Mouse (Mus musculus) megakaryocyte-erythroid progenitor cell, adult 5-6 weeks (primary cell): ENCODE measurements around the gene Ddx31. TPM values are rescaled to one million over a fixed set of nuclear protein-coding genes. Genes with fewer than 3 reads are reported as not detected.

ENCODE experiments used
- ATAC-seq: replicated peaks from 2 replicates; pipeline ENCODE4 v1.8.0; 2016; ENCODE audit warnings: mild to moderate bottlenecking, inconsistent platforms; ENCODE audit not compliant: severe bottlenecking, poor library complexity, low FRiP score, low TSS enrichment
- total RNA-seq, 2 experiments: library from RNA; stranded (forward) in 1 of 2; stranded (reverse) in 1 of 2; fragments of 200-1000, 215-1000 nt in 1 of 2; fragments of >200 nt in 1 of 2; fragmentation: Nextera tagmentation in 1 of 2; gene quantifications; 2 replicates each; pipeline ENCODE4 v1.2.3; 2014 to 2017

Gene Ddx31
- 10.6 and 12.5 TPM in 2 replicates for total RNA-seq (2014; fragmentation: Nextera tagmentation)
- total RNA-seq (2017), result 10.0 and 12.7 TPM in 2 replicates

- ATAC-seq, result peak; percentile 88
Measured at GRCm38 (mm10) chr2:28840222-28840951, at the start of gene Ddx31, which contains the start of gene Gtf3c4. Gene Ddx31 (plus strand): TSS chr2:28840406. Gene Gtf3c4 (minus strand): TSS chr2:28840360.

DNA sequence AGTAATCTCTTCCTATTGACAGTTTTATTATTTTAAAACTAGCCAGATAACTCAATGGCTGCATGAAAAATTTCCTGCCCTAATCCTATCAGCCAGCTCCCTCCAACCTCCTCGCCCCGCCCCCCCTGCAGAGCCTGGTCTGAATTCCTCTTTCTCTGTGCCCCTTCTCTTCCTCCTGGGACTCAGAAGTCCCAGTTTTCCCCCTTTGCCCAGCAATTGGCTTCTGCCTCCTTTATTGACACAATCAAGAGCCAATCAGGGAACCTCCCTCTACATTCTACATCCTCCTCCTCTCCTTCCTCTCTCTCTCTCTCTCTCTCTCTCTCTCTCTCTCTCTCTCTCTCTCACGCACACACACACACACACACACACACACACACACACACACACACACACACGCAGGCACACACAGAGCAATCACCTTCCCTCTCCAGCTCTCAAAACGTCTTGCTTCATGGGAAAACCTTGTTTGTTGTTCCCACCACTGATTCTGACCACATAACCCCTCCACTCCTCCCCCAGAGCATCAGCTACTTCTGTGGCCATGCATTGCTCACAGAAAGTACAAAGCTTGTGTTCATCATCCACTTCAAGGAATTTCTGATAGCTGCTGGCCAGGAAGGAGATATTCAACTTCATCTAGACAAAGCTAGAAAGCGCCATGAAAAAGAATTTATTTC is 47.1 kb upstream of the Ddx31 start:
- ATAC-seq, result no peak

- no peak for ATAC-seq
Measured at GRCm38 (mm10) chr2:28794623-28795022, 45.6 kb upstream of the Ddx31 start.

DNA sequence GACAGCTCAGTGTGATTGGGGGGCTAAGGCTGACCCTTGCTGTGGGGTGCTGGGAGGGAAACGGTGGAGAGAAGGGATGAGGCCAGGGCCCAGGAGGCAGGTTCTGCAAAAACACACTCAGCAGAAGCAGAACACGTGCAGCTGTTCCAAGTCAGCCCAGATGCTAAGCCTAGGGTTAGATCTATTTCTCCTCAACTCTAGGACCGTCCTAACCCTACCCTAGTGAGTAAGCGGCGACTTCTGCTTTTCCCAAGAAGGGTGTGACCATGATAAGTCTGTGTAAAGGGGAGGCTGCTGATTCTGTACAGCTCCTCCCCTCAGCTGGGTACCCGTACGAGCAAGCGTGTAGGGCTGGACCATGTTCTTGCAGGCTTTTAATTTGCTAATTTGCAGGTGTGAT is 43.9 kb upstream of the Ddx31 start:
- ATAC-seq, result peak; percentile 63; the same call in 1 of the 2 replicates

DNA sequence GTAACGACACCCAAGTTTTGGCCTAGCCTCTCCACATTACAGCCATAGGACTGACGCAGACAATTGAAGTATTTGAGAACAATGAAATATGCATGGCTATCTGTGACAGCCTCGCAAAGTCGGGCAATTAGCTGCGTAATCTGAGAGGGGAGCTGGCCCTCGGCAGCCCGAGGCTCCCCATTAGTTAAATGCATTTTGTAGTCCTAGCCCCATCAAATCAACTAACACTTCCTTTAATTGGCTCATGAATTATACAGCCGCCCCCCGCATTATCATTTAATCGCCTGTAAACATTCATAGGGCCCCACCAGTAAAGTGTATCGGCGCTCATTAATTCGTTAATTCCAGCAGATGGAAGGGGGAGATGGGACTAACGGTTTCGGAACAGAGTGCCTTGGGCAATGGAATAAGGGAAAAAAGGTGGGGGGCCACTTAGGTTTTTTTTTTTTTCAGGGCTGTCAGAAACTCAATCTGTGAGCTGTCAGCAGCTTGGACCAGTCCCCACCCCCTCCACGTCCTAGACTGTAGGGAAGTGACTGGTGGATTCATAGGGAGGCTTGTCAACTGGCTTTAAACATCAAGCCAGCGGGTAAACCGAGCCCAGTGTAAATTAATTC is 42.6 kb upstream of the Ddx31 start:
- no peak for ATAC-seq

DNA sequence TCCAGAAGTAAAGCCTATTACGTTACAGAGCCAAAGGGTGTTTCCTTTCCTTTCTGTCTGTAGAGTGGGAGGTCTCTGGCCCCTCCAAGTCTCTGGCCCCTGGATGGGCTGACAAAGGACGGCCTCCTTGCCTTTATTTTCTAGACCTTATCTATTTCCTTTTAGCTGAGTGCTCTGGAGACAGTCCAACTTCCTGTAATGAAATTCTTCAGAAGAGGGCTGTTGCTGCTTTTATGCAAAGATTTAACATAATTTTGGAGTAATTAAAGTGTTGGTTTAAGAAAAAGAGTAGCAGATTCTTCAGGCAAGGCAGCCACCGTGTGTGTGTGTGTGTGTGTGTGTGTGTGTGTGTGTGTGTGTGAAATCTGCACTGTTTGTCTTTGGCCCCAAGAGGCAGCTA is 41.8 kb upstream of the Ddx31 start:
- ATAC-seq, result no peak

GRCm38 (mm10) chr2:28799575-28799974 is 40.6 kb upstream of the Ddx31 start:
- ATAC-seq, result no peak

DNA sequence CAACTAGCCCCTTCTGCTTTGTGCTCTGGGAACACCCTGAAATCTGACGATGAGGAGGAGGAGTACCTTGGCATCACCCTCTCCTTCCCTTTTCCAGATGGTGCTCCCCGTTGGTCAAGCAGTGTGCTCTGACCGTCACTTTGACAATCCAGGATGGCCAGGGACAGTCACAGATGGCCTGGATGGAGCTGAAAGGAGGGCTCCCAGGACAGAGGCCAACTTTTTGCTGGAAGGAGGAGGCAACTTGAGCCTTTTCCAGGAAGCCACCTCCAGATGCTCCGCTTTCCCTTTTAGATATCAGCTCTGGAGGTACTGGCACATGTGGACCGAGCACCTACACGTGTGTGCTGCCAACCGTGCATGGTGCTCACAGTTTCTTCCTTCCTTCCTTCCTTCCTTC is 36.8 kb upstream of the Ddx31 start:
- no peak for ATAC-seq

DNA sequence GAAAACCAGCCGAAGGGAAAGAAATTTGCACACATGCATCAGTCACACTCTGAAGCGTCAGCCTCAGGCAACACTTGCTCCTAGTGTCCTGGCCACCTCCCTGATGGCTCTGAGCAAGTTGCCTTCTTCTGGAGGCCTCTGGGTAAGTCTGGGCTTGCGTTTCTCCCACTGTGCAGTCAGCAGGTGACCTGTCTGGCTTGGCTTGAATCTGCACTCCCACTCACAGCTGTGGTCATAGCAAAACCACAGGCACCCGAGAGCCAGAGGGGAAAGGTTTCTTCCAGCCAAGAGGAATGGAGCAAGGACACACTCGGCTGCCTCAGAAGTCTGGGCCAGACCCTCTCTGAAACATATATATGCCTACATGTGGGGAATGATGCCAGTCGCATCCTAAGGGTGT is 31.4 kb upstream of the Ddx31 start:
- no peak for ATAC-seq

DNA sequence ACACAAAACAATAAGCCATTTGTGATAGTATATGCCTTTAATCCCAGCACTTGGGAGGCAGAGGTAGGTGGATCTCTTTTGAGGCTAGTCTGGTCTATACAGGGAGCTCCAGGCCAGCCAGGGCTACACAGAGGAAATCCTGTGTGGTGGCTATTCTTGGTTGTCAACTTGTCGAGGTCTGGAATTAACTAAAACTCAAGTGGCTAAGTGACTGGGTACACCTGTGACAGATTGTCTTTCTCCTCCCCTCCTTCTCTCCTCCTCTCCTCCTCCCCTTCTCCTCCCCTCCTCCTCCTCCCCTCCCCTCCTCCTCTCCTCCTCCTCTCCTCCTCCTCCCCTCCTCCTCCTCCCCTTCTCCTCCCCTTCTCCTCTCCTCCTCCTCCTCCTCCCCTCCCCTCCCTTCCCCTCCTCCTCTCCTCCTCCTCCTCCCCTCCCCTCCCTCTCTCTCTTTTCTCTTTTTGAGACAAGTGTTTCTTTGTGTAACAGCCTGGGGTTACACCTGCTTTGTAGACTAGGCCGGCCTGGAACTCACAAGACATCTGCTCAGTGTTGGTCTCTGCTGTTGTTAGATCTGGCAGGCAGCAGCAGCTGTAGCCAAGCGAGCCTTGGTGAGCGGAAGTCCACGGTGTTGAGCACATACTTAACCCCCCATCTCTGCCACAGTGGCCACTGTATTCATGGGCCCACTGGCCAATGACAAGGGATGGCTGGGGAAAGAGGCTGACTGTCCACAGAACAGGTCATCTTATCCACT is 29.8 kb upstream of the Ddx31 start:
- ATAC-seq, result no peak

DNA sequence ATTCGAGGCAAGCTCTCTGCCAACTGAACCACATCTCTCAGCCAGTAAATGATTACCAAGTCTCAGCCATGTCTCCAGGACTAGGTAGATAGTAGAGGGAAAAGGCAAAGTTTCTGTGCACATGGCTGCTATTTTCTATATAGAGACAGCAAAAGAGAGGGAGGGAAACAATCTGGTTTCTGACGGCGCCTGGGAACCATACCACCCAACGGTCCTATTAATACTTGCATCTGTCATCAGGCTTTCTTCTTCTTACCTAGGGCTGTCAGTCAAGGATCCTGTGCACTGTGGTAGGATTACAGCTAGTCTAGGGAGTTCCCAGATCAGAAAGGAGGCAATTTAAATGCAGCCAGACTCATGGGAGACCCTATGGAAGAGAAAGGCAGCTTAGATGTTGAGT is 21.3 kb upstream of the Ddx31 start:
- no peak for ATAC-seq

DNA sequence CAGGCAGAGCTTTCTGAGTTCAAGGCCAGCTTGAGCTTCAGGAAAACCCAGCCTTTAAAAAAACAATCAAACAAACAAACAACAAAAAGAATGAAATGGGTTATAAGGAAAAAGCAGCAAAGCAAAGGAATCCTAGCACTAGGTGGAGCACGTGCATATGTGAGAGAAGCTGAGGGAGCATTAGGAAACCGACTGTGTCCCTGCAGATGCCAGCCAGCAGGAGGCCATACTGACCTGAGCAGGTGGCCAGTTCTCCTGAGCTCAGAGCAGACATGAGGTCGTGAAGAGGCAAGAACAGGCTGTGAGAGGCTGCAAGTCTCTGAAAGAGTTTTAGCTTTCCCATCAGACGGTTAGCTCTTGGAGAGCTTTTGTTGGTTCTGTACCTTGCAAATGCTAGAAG is 10.9 kb upstream of the Ddx31 start:
- 0 out of 2 replicates have a peak, but pooled peaks have one; percentile 41 for ATAC-seq

DNA sequence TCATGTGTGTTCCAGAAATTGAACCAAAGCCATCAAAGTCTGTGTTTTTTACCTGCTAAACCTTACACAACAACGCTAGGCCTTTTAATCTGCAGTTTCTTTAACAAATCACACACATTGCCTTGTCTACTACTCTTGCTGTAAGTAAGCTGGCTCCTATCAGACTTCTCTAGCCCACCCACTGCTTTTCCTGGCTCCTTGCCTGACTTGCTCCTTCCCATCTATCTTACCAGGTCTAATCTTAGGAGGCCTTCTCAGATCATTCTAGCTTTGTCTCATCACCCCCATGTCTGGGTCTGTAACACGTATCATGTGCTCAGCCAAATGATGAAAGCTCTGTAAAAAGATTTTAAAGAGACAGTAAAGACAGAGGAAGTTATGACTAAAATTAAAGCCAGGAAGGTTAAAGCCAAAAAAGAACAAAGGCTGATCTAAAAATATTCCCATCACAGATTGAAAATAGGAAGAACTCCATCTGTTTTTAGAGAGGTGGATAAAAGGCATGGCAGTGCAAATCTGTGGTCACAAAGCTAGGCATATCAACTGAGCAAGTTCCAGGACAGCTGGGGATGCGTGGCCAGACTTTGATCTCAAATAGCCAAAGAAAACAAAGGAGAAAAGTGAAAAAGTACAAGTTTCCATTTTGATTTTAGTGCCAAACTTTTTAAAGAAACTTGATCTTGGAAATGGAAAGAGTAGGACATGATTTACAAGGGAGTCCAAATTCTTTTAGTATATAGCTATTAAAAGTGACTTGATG is 3.8 kb upstream of the Ddx31 start:
- no peak for ATAC-seq

- ATAC-seq, result peak; percentile 62
Measured at GRCm38 (mm10) chr2:28839501-28840221, 545 bp upstream of the Ddx31 start.

GRCm38 (mm10) chr2:28842042-28842441 is 1.8 kb downstream of the Ddx31 start:
- no peak for ATAC-seq

GRCm38 (mm10) chr2:28848879-28849278 is 8.7 kb downstream of the Ddx31 start:
- no peak for ATAC-seq

DNA sequence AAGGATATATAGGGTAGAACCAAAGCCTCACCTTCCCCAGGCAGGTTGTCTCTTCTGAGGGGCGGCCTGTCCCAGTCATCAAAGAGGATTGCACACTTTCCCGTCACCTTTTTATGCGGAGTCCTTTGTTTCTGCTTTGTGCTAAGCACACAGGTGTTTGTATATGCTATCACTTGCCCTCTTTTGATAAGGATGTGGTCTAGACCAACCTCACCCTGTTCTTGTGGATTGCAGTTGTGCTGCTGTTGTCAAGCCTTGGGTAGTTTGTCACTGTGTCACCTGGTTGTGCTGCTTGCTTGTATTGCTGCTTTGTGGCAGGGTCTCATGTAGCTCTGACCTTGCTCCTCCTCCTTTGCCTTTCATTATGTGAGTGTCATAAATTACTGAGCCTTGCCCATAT is 12.4 kb downstream of the Ddx31 start:
- ATAC-seq, result no peak

GRCm38 (mm10) chr2:28855773-28856172 is 15.6 kb downstream of the Ddx31 start:
- no peak for ATAC-seq

DNA sequence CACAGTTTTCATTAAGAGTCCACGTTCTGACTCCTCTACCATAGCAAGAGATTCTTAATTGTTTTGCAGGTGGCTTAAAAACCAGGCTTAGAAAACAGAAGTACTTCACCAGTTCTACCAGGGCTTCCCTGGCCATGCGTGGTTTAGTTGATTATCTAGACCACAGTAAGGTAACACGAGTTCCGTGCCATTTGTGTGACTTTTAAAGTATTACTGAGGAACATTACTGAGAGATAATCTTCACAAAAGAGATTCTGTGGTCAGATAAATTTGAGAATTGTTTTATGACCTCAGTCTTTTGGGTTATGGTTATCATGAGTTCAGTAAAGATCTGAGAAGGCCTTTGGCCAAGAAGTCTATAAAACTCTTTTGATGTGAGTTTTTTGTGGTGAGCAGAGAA is 19.1 kb downstream of the Ddx31 start:
- no peak for ATAC-seq
